Mouse (Mus musculus) limb, embryonic 15.5 days (tissue): ENCODE measurements around the gene Dlx2. TPM values are rescaled to one million over a fixed set of nuclear protein-coding genes. Genes with fewer than 3 reads are reported as not detected.

Experiments
- ATAC-seq: fragments of 200-750 bp; cut with Nextera tagmentation; 2 replicates; pipeline ENCODE4 v1.8.0; 2017; ENCODE audit warnings: low read depth, moderate TSS enrichment; ENCODE audit not compliant: insufficient number of reproducible peaks, low FRiP score, low TSS enrichment
- H3K27ac ChIP-seq: fragments of 300-500 bp; sonication (generic); 2 replicates; pipeline ENCODE4 v1.5.1; 2015; ENCODE audit warnings: moderate library complexity, mild to moderate bottlenecking, inconsistent platforms
- H3K27me3 ChIP-seq: fragments of 300-500 bp; sonication (generic); 2 replicates; pipeline ENCODE4 v1.6.1; 2015; ENCODE audit warnings: inconsistent platforms
- H3K36me3 ChIP-seq: fragments of 300-500 bp; sonication (generic); 2 replicates; pipeline ENCODE4 v1.6.1; 2015; ENCODE audit warnings: inconsistent platforms
- H3K4me1 ChIP-seq: fragments of 300-500 bp; sonication (generic); 2 replicates; pipeline ENCODE4 v1.6.1; 2015; ENCODE audit warnings: inconsistent platforms
- H3K4me2 ChIP-seq: fragments of 300-500 bp; sonication (generic); 2 replicates; pipeline ENCODE4 v1.6.1; 2015; ENCODE audit warnings: mild to moderate bottlenecking, inconsistent platforms
- H3K4me3 ChIP-seq: fragments of 300-500 bp; sonication (generic); 2 replicates; pipeline ENCODE4 v1.5.1; 2015; ENCODE audit warnings: mild to moderate bottlenecking, inconsistent platforms
- H3K9ac ChIP-seq: fragments of 300-500 bp; sonication (generic); 2 replicates; pipeline ENCODE4 v1.6.1; 2015; ENCODE audit warnings: inconsistent platforms
- H3K9me3 ChIP-seq: fragments of 300-500 bp; sonication (generic); 2 replicates; pipeline ENCODE4 v1.6.1; 2016; ENCODE audit warnings: inconsistent platforms
- WGBS: fragments of 180-500 bp; shearing (Covaris S2); methylation state at CpG from one replicate; pipeline ENCODE4 v1.1.7; 2015; 5-methylcytosine and 5-hydroxymethylcytosine counted together
- polyA plus RNA-seq: library from polyadenylated mRNA; unstranded; fragments of >200 nt; fragmentation: Nextera tagmentation; extraction: Ambion mirVana; gene quantifications from 2 replicates; pipeline ENCODE4 v1.2.1, GENCODE M21; 2015

The Dlx2 gene
- polyA plus RNA-seq, 1 experiment from 2014 or later: 3.5 TPM

DNA sequence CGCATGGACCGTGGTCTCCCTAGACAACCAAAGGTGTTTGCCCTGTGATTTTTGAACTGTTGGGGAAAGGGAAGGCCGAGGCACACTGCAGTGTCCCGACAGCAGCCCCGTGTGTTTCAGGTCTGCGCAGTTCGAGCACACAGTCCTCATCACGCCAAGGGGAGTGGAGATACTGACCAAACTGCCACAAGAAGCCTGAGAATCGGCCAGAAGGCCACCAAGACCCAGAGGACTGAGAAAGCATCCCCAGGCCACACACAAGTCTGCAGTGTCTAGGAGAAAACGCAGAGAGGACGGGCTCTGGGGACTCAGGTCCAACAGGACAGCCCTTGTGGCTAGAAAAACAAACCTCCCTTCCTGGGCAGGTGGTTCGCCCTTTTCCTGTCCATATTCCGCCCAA, 21.8 kb downstream of the Dlx2 start:
- H3K9ac ChIP-seq: no peak overlapping the region
- peaks cover 79% of the 10 kb centered on the region for H3K27me3 ChIP-seq
- no peak overlapping the region for H3K4me3 ChIP-seq
- H3K9me3 ChIP-seq: no peaks in the 10 kb centered on the region
- no peaks in the 10 kb centered on the region for H3K36me3 ChIP-seq
- WGBS: 37% methylated on average over 13 of the region's 13 CpGs
- peaks cover 14% of the 10 kb centered on the region for H3K4me1 ChIP-seq
- ATAC-seq: no peak
- H3K4me2 ChIP-seq: no peak overlapping the region
- H3K27ac ChIP-seq: no peak overlapping the region

DNA sequence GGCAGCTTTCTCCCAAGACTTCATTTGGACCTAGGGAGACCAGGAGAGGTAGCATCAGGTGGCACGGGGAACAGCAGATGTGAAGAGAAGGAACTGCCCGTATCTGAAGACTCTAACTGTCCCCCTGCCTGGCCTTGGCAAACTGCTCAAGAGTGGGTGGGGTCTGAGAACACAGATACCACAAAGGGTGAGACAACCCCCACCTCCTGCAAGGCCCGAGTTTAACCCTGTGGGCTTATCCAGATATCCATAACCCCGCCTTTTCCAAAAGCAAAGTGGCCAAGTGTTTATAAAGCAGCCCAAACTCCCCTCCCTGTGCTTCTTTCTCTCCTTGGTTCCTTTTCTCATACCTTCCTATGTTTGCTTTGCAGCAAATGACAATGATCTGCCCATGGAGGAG, 23.1 kb downstream of the Dlx2 start:
- H3K4me3 ChIP-seq: no peak overlapping the region
- H3K9ac ChIP-seq: no peak overlapping the region
- no peaks in the 10 kb centered on the region for H3K36me3 ChIP-seq
- 54% methylated on average over 4 of the region's 4 CpGs for WGBS
- no peaks in the 10 kb centered on the region for H3K9me3 ChIP-seq
- H3K27me3 ChIP-seq: peaks cover 66% of the 10 kb centered on the region
- no peak overlapping the region for H3K4me2 ChIP-seq
- peaks cover under 1% of the 10 kb centered on the region for H3K4me1 ChIP-seq
- H3K27ac ChIP-seq: no peak overlapping the region
- ATAC-seq: no peak

DNA sequence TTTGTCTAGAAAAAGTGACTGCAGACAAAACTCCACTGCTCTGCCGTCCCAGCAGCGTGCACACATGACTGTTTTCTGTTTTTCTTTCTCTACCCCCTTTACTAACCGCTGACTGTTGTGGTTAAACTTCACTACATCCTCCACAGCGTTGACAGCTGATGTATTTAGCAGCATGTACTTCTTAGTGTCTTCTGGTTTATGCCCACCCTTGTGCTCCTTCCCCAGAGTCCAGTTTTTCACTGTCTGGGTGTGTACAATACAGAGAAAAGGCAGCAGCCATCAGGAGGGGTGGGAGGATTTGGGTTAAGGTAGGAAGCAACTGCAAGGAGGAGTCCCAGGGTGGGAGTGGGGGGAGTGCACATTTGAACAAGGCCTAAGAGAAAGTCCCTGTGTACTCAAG, 23.7 kb downstream of the Dlx2 start:
- Histone ChIP-seq H3K9ac (no peak overlapping the region), H3K27me3 (peaks cover 60% of the 10 kb centered on the region), H3K36me3 (no peaks in the 10 kb centered on the region), H3K9me3 (no peaks in the 10 kb centered on the region), H3K27ac (no peak overlapping the region), H3K4me2 (no peak overlapping the region), H3K4me3 (no peak overlapping the region), H3K4me1 (no peaks in the 10 kb centered on the region)
- ATAC-seq: no peak
- 69% methylated on average over 4 of the region's 4 CpGs for WGBS

DNA sequence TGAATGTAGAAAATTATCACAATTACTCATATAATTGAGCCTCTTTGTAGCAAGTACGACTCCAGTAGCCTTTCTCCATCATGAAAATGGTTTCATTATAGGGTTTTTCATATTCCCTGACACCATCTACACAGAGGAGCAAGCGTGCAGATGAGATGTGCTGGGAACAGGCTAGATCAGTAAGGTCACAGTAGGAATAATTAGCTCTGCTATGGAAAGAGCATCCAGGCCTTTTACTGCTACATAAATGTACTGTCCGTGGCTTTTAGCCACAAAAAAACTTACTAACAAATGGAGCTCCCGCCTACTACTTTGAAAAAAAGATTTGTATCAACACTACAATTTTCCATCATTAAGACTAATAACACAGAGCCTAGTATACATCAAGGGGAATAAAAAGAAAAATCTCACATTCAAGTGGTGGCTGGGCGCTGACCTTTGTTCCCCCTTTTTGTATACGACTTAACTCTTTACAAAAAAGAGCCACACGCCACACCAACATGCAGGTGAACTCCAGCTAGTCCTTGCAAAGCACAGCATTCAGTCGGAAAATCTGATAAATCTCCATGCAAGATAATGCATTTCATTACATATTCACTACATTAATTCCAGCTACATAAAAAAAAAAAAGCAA, 29.0 kb downstream of the Dlx2 start:
- Histone ChIP-seq H3K4me1 (no peaks in the 10 kb centered on the region), H3K4me3 (no peak overlapping the region), H3K36me3 (no peaks in the 10 kb centered on the region), H3K27ac (no peak overlapping the region), H3K9me3 (no peaks in the 10 kb centered on the region), H3K4me2 (no peak overlapping the region), H3K27me3 (peaks cover 12% of the 10 kb centered on the region), H3K9ac (no peak overlapping the region)
- 72% methylated on average over 8 of the region's 8 CpGs for WGBS
- no peak for ATAC-seq

DNA sequence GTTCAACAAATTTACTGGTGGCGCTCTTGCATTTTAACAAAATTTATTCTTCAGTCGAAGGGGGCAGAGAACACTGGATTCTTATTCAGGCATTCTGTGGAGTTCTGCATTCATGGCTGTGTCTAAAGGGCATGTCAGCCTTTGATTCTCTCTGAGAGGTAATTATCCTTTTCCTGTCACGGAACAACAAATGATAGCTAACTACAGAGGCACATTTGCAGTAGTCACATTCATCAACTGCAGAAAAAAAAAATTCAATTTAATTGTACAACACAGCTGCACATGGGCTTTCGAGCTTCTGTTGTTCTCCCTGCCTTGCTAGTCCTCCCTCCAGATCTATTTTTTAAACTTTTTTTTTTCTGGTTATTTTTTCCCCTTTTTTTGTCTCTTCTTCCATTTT, 29.6 kb downstream of the Dlx2 start:
- H3K27ac ChIP-seq: no peak overlapping the region
- no peak for ATAC-seq
- no peak overlapping the region for H3K4me2 ChIP-seq
- 52% methylated on average over 4 of the region's 4 CpGs for WGBS
- no peaks in the 10 kb centered on the region for H3K9me3 ChIP-seq
- no peak overlapping the region for H3K4me3 ChIP-seq
- no peak overlapping the region for H3K9ac ChIP-seq
- H3K36me3 ChIP-seq: no peaks in the 10 kb centered on the region
- peaks cover 6% of the 10 kb centered on the region for H3K27me3 ChIP-seq
- H3K4me1 ChIP-seq: no peaks in the 10 kb centered on the region

DNA sequence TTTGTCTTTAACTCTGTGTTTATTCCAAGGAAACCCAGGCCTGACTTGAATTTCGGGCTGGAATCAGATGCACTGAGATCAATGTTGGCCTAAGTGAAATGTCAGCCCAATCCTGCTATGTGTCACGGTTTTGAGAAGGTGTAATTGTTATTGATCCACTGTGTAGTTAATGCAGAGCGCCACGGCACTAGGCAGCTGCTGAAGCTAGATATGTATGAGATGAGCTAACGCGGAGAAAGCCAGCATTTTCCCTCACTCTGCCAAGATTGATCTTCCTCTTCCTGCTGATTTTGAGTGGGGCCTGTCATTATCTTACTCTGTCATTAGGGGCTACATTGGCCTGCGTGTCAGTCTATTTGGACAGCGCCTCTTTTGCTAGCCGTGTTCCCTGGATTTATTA, 34.2 kb downstream of the Dlx2 start:
- Histone ChIP-seq H3K4me1 (no peaks in the 10 kb centered on the region), H3K9ac (no peak overlapping the region), H3K4me3 (no peak overlapping the region), H3K36me3 (peaks cover 4% of the 10 kb centered on the region; the same call in 1 of the 2 replicates), H3K27ac (no peak overlapping the region), H3K27me3 (no peaks in the 10 kb centered on the region), H3K9me3 (no peaks in the 10 kb centered on the region), H3K4me2 (no peak overlapping the region)
- ATAC-seq: no peak
- 81% methylated on average over 9 of the region's 9 CpGs for WGBS

DNA sequence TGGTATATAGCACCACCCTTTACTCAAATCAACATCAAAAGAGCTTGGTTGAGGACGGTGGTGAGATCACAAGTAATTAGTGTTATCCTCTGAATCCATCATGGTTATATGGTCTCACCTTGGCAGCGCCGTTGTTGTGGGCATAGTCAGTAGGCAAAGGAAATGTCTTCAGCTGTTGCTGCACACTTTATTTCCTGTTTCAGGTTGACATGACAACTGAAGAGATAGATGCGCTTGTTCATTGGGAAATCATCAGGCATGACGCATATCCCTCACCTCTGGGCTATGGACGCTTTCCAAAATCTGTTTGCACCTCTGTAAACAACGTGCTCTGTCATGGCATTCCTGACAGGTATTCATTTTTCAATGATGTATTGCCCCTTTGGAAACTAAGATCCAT, 35.3 kb downstream of the Dlx2 start:
- Histone ChIP-seq H3K36me3 (peaks cover 4% of the 10 kb centered on the region; the same call in 1 of the 2 replicates), H3K4me1 (no peaks in the 10 kb centered on the region), H3K27ac (no peak overlapping the region), H3K9me3 (no peaks in the 10 kb centered on the region), H3K9ac (no peak overlapping the region), H3K4me3 (no peak overlapping the region), H3K4me2 (no peak overlapping the region), H3K27me3 (no peaks in the 10 kb centered on the region)
- no peak for ATAC-seq
- 65% methylated on average over 7 of the region's 7 CpGs for WGBS

DNA sequence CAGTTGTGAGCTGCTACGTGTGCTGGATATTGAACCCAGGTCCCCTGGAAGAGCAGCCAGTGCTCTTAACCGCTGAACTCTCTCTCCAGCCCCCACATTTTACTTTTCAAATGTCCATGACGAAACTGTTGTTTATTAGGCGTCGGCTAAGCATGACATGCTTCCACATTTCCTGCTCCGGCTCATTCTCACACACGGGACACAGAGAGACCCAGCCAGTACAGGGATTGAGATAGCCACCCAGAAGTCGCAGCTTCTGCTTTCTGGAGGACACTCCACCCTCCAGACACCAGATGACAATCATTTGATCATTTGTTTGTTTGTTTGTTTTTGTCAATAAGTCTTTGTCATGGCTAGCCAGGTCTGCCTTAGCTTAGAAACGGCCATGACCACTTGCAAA, 41.7 kb downstream of the Dlx2 start:
- no peak overlapping the region for H3K4me2 ChIP-seq
- H3K36me3 ChIP-seq: no peaks in the 10 kb centered on the region
- no peak overlapping the region for H3K27ac ChIP-seq
- no peaks in the 10 kb centered on the region for H3K27me3 ChIP-seq
- H3K9ac ChIP-seq: no peak overlapping the region
- peaks cover 7% of the 10 kb centered on the region for H3K4me1 ChIP-seq
- 47% methylated on average over 9 of the region's 9 CpGs for WGBS
- no peak overlapping the region for H3K4me3 ChIP-seq
- no peaks in the 10 kb centered on the region for H3K9me3 ChIP-seq
- ATAC-seq: no peak

DNA sequence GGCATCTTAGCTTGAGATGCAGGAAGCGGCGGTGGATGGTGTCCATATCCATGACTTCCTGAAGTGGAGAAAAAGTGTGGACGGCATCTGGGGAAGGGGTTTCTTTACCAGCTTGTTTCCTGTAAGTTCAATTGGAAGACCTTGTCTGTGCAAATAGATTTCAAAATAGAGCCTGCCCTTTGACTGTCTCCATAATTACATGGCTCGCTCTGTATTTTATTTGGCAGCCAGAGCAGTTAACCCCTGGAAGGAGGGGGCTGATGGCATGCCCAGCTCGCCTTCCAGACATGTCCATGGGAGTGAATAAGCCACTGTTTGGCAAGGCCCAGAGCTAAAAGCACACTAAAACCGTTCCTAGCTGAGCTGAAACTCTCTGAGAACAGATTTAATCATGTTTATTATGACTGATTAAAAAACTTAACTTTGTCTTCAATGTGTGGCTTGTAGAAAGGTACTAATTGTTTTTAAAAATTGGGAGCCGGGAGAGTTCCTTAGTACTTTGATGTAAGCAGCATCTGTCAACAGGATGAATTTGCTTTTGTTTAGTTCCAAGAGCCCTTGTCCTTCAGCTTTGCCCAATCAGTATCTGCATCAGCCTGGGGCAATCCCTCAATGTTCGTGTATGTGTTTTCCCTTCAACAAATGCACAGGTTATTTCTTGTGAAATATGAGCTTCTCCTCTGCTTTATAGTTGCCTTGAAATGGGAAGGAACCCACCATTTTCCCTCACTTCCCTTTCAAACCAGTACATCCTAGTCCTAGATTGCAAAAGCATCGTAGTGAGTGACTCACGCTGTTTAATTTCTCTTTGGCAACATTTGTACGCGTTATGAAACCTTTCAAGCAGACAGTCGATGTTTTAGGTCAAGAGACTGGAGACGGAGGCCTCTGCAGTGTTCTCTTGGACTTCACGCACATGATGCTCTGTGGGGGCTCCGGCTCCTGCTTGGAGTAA, 47.0 kb downstream of the Dlx2 start:
- no peak overlapping the region for H3K27ac ChIP-seq
- no peak for ATAC-seq
- H3K4me1 ChIP-seq: peaks cover 5% of the 10 kb centered on the region
- no peaks in the 10 kb centered on the region for H3K9me3 ChIP-seq
- no peak overlapping the region for H3K4me2 ChIP-seq
- no peaks in the 10 kb centered on the region for H3K27me3 ChIP-seq
- no peaks in the 10 kb centered on the region for H3K36me3 ChIP-seq
- 49% methylated on average over 16 of the region's 16 CpGs for WGBS
- no peak overlapping the region for H3K9ac ChIP-seq
- no peak overlapping the region for H3K4me3 ChIP-seq

DNA sequence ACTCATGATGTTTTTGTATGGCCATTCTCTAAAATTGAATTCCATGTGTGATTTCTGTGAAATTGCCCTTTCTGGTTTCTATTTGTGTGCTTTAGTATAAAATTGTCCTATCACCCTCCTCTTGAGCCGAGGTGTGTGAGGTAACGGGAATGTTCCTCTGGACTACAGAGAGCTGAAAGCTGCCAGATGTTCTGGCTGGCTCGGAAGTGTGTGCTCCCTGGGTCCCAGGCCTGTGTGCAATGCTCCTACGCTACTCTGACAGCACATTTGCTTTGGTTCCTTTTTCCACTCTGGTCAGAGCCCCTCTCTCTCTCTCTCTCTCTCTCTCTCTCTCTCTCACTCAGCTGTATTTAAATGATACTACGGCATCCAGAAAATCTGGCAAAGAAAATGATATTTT, 49.4 kb downstream of the Dlx2 start:
- WGBS: 20% methylated on average over 5 of the region's 5 CpGs
- ATAC-seq: 0 out of 2 replicates have a peak, but pooled peaks have one; percentile 55

DNA sequence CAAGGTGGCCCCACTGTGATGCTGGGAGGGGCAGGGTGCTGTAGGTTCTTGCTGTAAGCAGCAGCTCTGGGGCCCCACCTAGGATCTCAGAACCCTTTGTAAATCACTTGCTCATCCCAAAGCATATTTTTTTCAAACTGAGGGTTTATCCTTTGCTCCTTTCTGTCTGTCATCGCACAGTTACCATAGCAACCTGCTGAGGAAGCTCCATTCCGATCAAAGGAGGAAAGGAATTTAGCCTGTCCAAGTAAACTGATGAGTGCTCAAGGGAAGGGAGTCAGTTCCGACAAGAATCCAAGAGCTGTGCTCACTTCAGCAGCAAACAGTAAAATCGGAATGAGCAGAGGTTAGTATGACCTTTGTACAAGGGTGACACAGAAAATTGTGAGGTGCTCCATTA, 51.6 kb downstream of the Dlx2 start:
- Histone ChIP-seq H3K4me3 (no peak overlapping the region), H3K9ac (no peak overlapping the region), H3K27me3 (no peaks in the 10 kb centered on the region), H3K4me2 (no peak overlapping the region), H3K36me3 (no peaks in the 10 kb centered on the region), H3K4me1 (peaks cover 4% of the 10 kb centered on the region), H3K27ac (no peak overlapping the region), H3K9me3 (no peaks in the 10 kb centered on the region)
- WGBS: 49% methylated on average over 4 of the region's 4 CpGs
- ATAC-seq: no peak

More for the DNA sequence above, 49.4 kb downstream of the Dlx2 start:
- Histone ChIP-seq H3K4me1 (peaks cover 5% of the 10 kb centered on the region), H3K27me3 (no peaks in the 10 kb centered on the region), H3K9ac (no peak overlapping the region), H3K27ac (no peak overlapping the region), H3K4me3 (no peak overlapping the region), H3K36me3 (no peaks in the 10 kb centered on the region), H3K9me3 (no peaks in the 10 kb centered on the region), H3K4me2 (no peak overlapping the region)

DNA sequence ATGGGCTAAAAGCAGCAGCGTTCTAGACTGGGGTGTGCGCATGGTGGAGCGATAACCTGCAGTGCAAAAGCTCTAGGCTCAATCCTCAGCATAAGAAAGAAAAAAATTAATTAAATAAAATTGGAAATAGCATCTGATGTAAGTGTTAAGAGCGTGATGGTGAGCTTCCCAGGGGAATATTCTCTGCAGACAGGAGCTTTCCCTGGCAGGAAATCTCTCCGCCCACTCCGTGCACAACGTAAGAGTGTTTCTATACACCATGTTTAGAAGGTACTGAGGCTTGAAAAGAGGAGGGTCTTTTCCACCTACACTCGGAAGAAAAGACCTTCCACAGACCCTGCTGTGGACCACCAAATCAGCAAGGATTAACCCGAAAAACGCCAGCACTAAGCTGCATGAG, 52.1 kb downstream of the Dlx2 start:
- Histone ChIP-seq H3K36me3 (no peaks in the 10 kb centered on the region), H3K9me3 (no peaks in the 10 kb centered on the region), H3K27me3 (no peaks in the 10 kb centered on the region), H3K4me3 (no peak overlapping the region), H3K27ac (no peak overlapping the region), H3K4me2 (no peak overlapping the region), H3K9ac (no peak overlapping the region), H3K4me1 (peaks cover 2% of the 10 kb centered on the region; the same call in 1 of the 2 replicates)
- ATAC-seq: no peak
- 75% methylated on average over 10 of the region's 10 CpGs for WGBS
